Mouse (Mus musculus) embryonic facial prominence, embryonic 12.5 days (tissue): ENCODE results near the gene Scn11a. TPM values are rescaled to one million over a fixed set of nuclear protein-coding genes. Genes with fewer than 3 reads are reported as not detected.

Experiments
- ATAC-seq: fragments of 200-750 bp; cut with Nextera tagmentation; 2 replicates; pipeline ENCODE4 v1.8.0; 2017; ENCODE audit not compliant: insufficient number of reproducible peaks, insufficient read depth, low FRiP score, low TSS enrichment
- H3K27ac ChIP-seq: fragments of 300-500 bp; sonication (generic); 2 replicates; pipeline ENCODE4 v1.5.1; 2016; ENCODE audit warnings: mild to moderate bottlenecking
- H3K27me3 ChIP-seq: fragments of 300-500 bp; sonication (generic); 2 replicates; pipeline ENCODE4 v1.6.1; 2016; ENCODE audit warnings: mild to moderate bottlenecking, moderate library complexity
- H3K36me3 ChIP-seq: fragments of 300-500 bp; sonication (generic); 2 replicates; pipeline ENCODE4 v1.6.1; 2016; ENCODE audit warnings: mild to moderate bottlenecking
- H3K4me1 ChIP-seq: fragments of 300-500 bp; sonication (generic); 2 replicates; pipeline ENCODE4 v1.6.1; 2016
- H3K4me2 ChIP-seq: fragments of 300-500 bp; sonication (generic); replicated peaks from 2 replicates; pipeline ENCODE4 v1.6.1; 2016; ENCODE audit warnings: mild to moderate bottlenecking, moderate library complexity
- H3K4me3 ChIP-seq: fragments of 300-500 bp; sonication (generic); 2 replicates; pipeline ENCODE4 v1.5.1; 2016; ENCODE audit warnings: mild to moderate bottlenecking
- H3K9ac ChIP-seq: fragments of 300-500 bp; sonication (generic); 2 replicates; pipeline ENCODE4 v1.6.1; 2016; ENCODE audit warnings: mild to moderate bottlenecking, moderate library complexity
- H3K9me3 ChIP-seq: fragments of 300-500 bp; sonication (generic); 2 replicates; pipeline ENCODE4 v1.6.1; 2016; ENCODE audit warnings: mild to moderate bottlenecking, moderate library complexity
- whole genome bisulfite sequencing: fragments of 180-500 bp; shearing (Covaris S2); methylation state at CpG from one replicate; pipeline ENCODE4 v1.1.7; 2016; 5-methylcytosine and 5-hydroxymethylcytosine counted together
- polyA plus RNA-seq: library from polyadenylated mRNA; unstranded; fragments of >200 nt; fragmentation: Nextera tagmentation; extraction: Ambion mirVana; gene quantifications from 2 replicates; pipeline ENCODE4 v1.2.1, GENCODE M21; 2016

Scn11a gene
- polyA plus RNA-seq, 1 experiment from 2014 or later: 0.04 TPM

DNA sequence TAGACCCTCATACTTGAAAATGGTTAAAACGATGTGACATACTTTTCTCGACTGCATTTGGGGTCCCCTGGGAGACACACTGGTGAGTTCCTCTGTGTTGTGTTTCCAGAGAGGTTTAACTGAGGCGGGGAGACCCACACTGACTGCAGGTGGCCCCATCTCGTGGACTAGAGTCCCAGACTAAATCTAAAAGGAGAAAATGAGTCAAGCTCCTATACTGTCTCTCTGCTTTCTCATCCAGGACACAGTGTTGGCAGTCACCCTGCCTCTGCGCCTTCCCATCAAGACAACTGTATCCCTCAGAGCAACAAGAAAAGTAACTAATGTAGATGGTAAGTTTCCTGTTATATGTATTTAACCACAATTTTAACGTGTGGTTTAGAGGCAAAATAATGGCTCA lies 15.9 kb upstream of the Scn11a start:
- no peak for ATAC-seq
- Histone ChIP-seq H3K4me1 (peaks cover 9% of the 10 kb centered on the region), H3K27me3 (no peaks in the 10 kb centered on the region), H3K9ac (no peak overlapping the region), H3K4me2 (no peak overlapping the region), H3K9me3 (no peaks in the 10 kb centered on the region), H3K36me3 (no peaks in the 10 kb centered on the region), H3K27ac (no peak overlapping the region), H3K4me3 (no peak overlapping the region)
- WGBS: 68% methylated on average over 6 of the region's 6 CpGs

DNA sequence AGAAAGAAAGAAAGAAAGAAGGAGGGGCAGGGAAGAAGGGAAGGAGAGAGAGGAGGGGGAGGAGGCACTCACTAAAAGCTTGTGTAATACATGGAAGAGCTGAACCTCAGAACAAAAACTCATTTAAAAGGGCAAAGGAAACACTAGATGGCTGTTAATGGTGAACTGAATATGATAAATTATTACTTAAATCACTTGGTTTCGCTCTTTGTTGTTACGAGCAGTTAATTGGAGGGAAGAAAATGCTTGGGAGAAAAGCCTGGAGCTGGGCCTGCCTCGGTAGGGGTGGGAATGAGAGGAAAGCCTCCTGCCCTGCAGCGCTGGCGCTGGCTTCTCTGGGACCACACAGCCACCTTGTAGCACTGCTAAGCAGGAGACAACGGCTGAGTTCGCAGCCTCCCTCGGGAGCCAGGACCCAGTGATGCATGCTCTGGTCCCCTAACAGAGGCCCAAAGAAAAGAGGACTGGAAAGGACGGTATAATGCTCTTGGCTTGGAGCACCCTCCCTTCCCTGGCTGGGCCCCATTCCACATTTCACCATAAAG lies 10.4 kb upstream of the Scn11a start:
- Histone ChIP-seq H3K4me2 (no peak overlapping the region), H3K27ac (no peak overlapping the region), H3K4me3 (no peak overlapping the region), H3K4me1 (no peaks in the 10 kb centered on the region), H3K27me3 (no peaks in the 10 kb centered on the region), H3K9ac (no peak overlapping the region), H3K36me3 (no peaks in the 10 kb centered on the region), H3K9me3 (no peaks in the 10 kb centered on the region)
- no peak for ATAC-seq
- 57% methylated on average over 9 of the region's 9 CpGs for WGBS

DNA sequence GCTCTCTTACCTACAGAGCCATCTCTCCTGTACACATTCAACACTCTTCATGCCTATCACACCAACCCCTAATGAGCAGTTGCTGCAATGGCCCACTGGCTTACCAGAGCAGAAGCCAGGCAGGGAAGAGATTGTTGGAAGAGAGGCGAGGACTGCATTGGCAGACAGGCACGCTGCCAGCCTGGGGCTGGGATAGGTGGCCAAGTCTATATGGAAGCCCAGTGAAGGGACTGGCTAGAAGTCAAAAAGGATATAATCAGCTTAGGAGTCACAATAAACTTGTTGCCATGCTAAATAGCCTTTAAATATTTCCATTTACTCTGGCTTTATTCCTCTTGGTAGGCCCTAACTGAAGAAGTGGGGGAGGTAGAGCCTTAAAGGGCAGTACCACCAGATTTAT lies 5.7 kb upstream of the Scn11a start:
- Histone ChIP-seq H3K27ac (no peak overlapping the region), H3K4me3 (no peak overlapping the region), H3K9ac (no peak overlapping the region), H3K36me3 (no peaks in the 10 kb centered on the region), H3K4me1 (no peaks in the 10 kb centered on the region), H3K9me3 (no peaks in the 10 kb centered on the region), H3K27me3 (no peaks in the 10 kb centered on the region), H3K4me2 (no peak overlapping the region)
- ATAC-seq: no peak
- 85% methylated on average over 2 of the region's 2 CpGs for WGBS

DNA sequence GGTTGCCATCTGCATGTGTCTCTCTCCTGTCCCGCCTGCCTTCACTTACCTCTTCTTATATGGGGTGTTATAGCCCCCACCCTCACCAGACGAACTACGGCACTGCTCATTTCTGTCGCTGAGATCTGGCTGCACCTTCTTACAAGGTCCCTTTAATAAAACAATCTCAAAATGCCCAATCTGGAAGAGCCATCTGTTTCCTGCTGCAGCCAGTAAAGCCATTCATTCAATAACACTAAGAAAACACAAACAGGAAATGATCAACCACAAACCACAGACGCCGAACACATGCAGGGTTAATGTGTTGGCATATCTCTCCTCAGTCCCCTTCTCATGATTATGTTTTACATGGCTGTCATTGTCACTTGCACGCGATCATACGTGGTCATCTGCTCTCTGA lies 1.5 kb downstream of the Scn11a start:
- Histone ChIP-seq H3K36me3 (no peaks in the 10 kb centered on the region), H3K4me3 (no peak overlapping the region), H3K27ac (no peak overlapping the region), H3K9ac (no peak overlapping the region), H3K9me3 (no peaks in the 10 kb centered on the region), H3K4me1 (no peaks in the 10 kb centered on the region), H3K4me2 (no peak overlapping the region), H3K27me3 (no peaks in the 10 kb centered on the region)
- WGBS: 67% methylated on average over 9 of the region's 9 CpGs
- ATAC-seq: no peak

DNA sequence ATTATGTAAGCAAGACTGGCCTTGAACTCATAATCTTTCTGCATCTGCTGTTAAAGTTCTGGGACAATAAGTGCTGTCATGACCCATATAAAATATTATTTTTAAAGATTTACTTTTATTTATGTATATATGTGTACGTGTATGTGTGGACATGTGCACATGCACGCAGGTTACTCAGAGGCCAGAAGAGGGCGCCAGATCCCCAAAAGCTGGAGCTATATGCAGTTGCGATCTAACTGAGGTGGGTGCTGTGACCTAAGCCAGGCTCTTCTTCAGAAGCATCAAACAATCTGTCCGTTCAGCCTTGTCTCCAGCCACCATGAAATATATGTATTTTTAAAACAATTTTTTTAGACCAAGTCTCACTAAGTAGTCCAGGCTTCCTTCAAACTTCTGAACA lies 11.6 kb downstream of the Scn11a start:
- Histone ChIP-seq H3K36me3 (no peaks in the 10 kb centered on the region), H3K4me1 (no peaks in the 10 kb centered on the region), H3K27me3 (no peaks in the 10 kb centered on the region), H3K4me2 (no peak overlapping the region), H3K9me3 (0 out of 2 replicates have a peak, but pooled peaks cover 4% of the 10 kb centered on the region), H3K4me3 (no peak overlapping the region), H3K9ac (no peak overlapping the region), H3K27ac (no peak overlapping the region)
- ATAC-seq: no peak
- 93% methylated on average over 5 of the region's 5 CpGs for WGBS

DNA sequence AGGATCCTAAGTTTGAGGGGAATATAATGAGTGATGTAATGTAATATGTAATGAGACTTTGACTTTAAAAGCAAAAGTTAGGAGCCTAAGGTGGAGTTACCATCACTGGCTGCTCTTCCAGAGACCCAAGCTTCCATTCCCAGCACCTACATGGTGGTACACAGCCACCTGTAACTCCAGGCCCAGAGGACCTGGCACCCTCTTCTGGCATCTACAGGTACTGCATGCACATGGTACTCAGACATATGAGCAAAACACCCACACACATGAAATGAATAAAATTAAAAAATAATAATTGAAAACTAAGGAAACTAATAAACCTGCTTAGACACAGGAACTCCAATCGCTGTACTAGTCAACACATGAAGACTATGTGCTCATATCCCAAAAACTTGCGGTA lies 18.8 kb downstream of the Scn11a start:
- Histone ChIP-seq H3K27me3 (no peaks in the 10 kb centered on the region), H3K27ac (no peak overlapping the region), H3K4me1 (peaks cover 16% of the 10 kb centered on the region), H3K9ac (no peak overlapping the region), H3K4me3 (no peak overlapping the region), H3K4me2 (no peak overlapping the region), H3K9me3 (no peaks in the 10 kb centered on the region), H3K36me3 (no peaks in the 10 kb centered on the region)
- WGBS: 75% methylated on average over 2 of the region's 2 CpGs
- ATAC-seq: no peak

DNA sequence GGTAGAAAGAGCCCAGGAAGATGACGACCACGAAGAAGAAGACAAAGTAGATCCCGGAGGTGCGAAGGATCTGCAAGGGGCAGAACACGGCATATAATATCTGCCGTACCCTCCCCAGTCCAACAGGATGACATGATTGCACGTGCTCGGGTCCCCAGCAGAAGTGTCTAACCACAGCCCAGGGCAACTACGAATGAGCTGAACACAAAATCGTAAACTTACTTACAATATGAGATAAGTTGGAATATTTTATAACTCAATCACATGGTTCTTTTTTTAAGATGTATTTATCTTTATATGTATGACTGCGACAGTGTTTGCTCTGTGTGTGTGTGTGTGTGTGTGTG lies 20.8 kb downstream of the Scn11a start:
- no peaks in the 10 kb centered on the region for H3K27me3 ChIP-seq
- H3K36me3 ChIP-seq: no peaks in the 10 kb centered on the region
- H3K4me2 ChIP-seq: no peak overlapping the region
- no peaks in the 10 kb centered on the region for H3K9me3 ChIP-seq
- no peak overlapping the region for H3K4me3 ChIP-seq
- WGBS: 87% methylated on average over 11 of the region's 11 CpGs
- no peak overlapping the region for H3K9ac ChIP-seq
- H3K4me1 ChIP-seq: peaks cover 19% of the 10 kb centered on the region
- ATAC-seq: no peak
- H3K27ac ChIP-seq: no peak overlapping the region

DNA sequence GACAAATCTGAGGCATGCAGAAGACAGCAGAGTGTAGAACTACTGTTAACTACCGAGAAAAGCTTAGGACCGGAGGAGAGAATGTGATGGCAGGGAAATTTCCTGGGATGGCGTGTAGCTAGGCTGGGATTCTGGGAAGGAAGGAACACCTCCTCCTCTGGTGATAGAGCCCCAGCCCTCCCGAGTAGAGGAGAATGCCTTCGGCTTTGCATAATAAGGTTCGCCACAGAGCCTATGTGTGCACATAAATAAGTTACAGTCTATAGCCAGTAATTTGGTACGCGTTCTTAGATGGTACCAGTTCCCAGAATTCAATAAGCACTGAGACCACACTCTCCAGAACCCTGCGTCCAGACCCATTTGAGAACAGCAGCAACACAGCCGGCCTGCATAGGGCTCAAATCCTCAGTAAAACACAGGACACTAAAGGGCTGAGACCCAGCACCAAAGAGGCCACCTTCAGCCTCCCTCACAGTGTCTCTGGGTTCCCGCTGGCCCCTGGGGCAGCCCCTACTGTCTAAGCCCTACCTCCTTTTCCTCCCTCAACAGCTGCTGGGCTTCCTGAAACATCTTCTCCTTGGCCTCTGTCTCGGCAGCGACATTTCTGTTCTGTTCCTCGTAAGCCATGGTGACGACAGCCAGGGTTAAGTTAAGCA lies 21.3 kb downstream of the Scn11a start:
- ATAC-seq: no peak
- Histone ChIP-seq H3K9ac (no peak overlapping the region), H3K36me3 (no peaks in the 10 kb centered on the region), H3K9me3 (no peaks in the 10 kb centered on the region), H3K27ac (no peak overlapping the region), H3K4me1 (peaks cover 19% of the 10 kb centered on the region), H3K27me3 (no peaks in the 10 kb centered on the region), H3K4me3 (no peak overlapping the region), H3K4me2 (no peak overlapping the region)
- 66% methylated on average over 15 of the region's 15 CpGs for WGBS

DNA sequence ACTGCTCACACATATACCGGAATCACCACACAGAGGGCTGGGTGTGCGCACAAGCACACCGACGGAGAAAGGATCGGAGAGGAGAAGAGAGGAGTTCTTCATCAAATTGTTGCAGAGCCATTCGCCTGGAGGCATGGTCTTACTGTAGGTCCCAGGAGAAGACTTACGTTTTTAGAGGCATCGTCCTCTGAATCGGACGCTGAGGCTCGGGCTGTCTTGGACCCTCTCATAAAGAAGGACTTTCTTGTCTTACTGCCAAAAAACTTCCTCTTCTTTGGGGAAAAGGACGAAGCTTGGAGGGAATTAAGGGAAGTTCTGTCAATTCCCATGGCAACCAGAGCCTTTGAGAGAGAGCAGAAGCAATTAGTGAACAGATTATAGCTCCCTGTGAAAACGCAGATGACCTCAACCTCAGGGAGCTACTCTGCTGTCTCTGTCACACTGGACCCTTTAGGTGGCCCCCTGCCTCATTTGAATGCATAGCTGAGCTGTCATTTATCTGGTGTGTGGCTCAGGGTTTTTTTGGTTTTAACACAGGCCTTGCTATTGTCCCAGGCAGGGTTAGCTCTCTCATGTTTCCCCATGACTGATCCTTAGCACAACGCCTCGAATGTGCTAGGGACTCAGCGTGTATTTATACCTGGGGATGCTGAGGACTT lies 22.0 kb downstream of the Scn11a start:
- WGBS: 47% methylated on average over 16 of the region's 16 CpGs
- Histone ChIP-seq H3K4me2 (no peak overlapping the region), H3K9ac (no peak overlapping the region), H3K27ac (no peak overlapping the region), H3K27me3 (no peaks in the 10 kb centered on the region), H3K36me3 (no peaks in the 10 kb centered on the region), H3K4me1 (peaks cover 19% of the 10 kb centered on the region), H3K9me3 (no peaks in the 10 kb centered on the region), H3K4me3 (no peak overlapping the region)
- peak; percentile 56; the same call in 1 of the 2 replicates for ATAC-seq

DNA sequence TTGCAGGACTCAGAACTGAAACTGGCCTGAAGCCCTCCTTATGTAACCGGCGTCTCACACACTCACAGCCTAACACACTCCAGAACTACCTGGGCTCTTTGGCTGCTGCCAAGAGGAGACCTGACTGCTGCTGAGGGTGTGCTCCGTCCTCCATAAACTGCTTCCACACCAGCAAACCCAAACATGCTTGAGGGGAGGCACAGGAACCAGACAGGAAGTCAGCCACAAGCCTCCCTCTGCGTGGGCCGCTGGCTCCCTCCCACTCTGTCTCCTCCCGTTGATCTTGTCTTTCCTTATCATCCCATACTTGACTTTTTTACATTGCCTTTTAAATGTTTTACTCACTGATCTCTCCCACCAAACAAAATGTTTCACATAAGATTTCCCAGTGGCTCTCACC lies 23.8 kb downstream of the Scn11a start:
- H3K4me2 ChIP-seq: no peak overlapping the region
- no peaks in the 10 kb centered on the region for H3K36me3 ChIP-seq
- H3K27me3 ChIP-seq: no peaks in the 10 kb centered on the region
- H3K27ac ChIP-seq: no peak overlapping the region
- ATAC-seq: no peak
- WGBS: 38% methylated on average over 6 of the region's 6 CpGs
- H3K4me1 ChIP-seq: peaks cover 19% of the 10 kb centered on the region
- H3K9me3 ChIP-seq: no peaks in the 10 kb centered on the region
- H3K4me3 ChIP-seq: no peak overlapping the region
- H3K9ac ChIP-seq: no peak overlapping the region

DNA sequence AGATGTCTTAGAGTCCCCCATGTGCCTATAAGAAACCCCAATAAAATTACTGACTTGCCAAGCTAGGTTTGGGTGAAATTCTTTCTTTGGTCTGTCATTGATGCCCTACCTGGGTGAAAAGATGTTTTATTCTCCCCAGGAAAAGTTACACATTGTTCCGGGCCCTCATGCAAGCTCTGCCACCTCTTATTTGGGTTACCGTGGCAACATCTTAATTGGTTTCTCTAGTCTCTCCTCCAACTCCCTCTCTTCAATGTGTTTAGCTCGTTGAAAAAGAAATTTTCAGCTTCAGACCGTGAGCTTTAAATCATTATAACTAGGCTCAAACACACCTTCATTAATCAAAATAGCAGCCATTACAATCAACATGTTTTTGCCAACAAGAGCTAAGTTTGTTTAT lies 28.5 kb downstream of the Scn11a start:
- no peak overlapping the region for H3K9ac ChIP-seq
- H3K9me3 ChIP-seq: no peaks in the 10 kb centered on the region
- ATAC-seq: no peak
- no peak overlapping the region for H3K27ac ChIP-seq
- no peak overlapping the region for H3K4me3 ChIP-seq
- 79% methylated on average over 4 of the region's 4 CpGs for WGBS
- no peak overlapping the region for H3K4me2 ChIP-seq
- 0 out of 2 replicates have a peak, but pooled peaks cover 4% of the 10 kb centered on the region for H3K4me1 ChIP-seq
- no peaks in the 10 kb centered on the region for H3K27me3 ChIP-seq
- H3K36me3 ChIP-seq: no peaks in the 10 kb centered on the region

DNA sequence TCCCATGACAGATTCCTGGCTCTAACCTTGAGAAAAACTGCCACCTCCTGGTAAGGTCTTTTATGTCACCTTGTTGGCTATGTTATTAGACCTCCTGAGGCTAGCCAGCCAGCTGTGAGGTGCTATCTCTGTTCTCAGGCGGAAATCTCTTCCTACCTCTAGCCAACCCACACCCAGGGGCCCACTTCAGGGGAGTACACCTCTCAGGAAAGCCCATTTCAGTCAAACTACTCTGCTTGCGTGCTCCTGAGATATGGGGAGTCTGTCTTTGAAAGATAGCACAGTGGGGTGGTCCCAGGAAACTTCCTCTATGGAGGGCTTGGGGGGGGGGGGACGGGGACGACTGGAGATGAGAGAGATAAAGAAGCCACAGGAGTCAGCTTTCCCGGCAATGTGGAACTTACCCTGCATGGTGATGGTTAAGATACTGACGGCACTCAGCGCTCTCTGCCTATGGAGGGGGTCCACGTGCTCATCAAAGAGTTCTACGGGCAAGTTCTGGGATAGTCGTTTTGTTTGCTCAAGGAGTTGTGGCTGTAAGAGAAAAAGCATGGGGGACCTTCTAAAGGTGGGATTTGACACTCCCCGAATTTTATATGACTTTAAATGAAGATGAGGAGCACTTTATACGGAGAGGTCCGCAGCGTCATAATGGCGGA lies 29.9 kb downstream of the Scn11a start:
- no peaks in the 10 kb centered on the region for H3K27me3 ChIP-seq
- no peaks in the 10 kb centered on the region for H3K9me3 ChIP-seq
- no peak overlapping the region for H3K4me3 ChIP-seq
- no peak overlapping the region for H3K9ac ChIP-seq
- 82% methylated on average over 15 of the region's 15 CpGs for WGBS
- no peak for ATAC-seq
- no peak overlapping the region for H3K4me2 ChIP-seq
- no peaks in the 10 kb centered on the region for H3K36me3 ChIP-seq
- H3K4me1 ChIP-seq: no peaks in the 10 kb centered on the region
- H3K27ac ChIP-seq: no peak overlapping the region
